Mouse (Mus musculus) brain, embryonic 18.5 days (tissue): ENCODE data around the gene Itgb4.
"Not testable (repeated sequence)": the region's sequence is repeated elsewhere in the genome, so short reads cannot be mapped to it uniquely, and the experiment has no call there.

Experiments used
- DNase-seq: peaks from one replicate; pipeline ENCODE4 v3.0.0-alpha.2; 2012; ENCODE audit warnings: low read depth, low spot score

Itgb4 gene

DNA sequence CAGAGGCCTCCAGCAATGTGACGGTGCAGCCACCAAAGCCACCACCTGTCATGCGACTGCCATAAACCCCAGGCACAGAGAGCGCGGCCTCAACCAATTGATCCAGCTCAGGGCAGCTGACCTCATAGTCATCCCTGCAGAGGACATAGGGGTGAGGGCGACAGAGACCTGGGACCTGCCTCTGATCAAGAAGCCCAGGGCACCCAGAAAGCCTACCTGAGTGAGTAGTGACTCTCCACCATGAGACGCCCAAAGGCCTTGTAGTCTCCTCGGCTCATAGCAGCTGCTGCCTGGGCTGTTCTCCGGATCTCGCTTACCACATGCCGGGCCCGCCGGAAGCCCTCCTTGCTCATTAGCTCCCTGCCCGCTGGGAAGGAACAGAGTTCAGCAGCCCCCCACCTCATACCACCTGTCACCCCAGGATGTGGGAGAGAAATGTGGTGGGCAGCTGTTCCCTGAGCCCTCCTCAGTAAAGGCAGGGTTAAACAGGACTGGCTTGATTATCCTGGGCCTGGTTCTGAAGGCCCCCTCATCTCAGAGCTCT, 34.4 kb downstream of the Itgb4 start:
- DNase-seq = no peak

DNA sequence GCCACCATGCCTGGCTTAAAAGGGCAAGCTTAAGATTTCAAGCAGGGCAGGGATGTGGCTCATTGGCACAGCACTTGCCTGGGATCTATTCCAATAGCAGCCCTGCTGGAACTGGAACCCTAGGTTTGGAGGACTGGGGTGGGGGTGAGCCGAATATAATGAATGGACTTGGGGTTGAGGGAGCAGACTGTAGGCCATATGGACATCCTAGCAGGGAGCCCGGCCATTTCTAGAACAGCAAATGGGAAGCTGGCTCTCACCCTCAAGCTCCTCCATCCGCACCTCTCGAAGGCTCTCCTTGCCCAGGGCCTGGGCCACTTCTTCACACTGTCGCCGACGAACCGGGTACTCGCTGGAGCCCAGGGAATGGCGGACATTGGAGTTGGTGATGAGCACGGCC, 35.2 kb downstream of the Itgb4 start:
- DNase-seq = no peak

DNA sequence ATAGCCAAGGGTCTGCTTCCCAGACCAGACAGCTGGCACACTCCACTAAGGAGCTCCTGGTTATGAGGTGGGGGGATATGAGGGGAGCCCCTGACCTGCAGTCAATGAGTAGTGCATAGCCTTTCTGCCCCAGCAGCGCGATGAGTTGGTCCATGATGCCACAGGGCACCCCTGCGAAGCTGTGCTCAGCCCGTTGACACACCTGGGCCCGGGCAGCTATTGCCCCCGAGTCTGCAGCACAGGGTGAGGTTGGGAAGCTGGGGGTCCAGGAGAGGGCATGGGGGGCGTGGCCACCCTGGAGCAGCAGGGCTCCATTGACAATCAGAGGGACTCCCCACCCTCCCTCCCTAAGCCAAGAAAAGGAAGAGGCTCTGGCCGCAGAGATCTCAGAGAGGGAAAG, 35.6 kb downstream of the Itgb4 start:
- DNase-seq = no peak

DNA sequence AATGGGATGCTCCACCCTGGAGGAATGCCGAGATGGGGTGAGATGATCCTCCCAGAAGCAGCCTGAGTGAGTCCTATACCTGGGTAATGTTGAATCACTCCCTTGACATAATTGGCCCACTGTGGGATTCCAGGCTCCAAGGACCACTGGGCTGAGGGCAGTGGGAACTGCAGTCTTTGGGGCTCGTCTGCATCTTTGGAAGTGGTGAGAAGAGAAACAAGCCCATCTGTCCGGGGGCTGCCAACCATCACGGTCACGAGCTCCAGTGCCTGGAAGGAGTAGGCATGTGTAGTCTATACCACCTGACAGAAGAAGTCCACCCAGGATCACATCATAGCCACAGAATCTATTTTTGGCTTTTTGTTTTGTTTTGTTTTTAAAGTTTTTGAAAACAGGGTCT, 36.4 kb downstream of the Itgb4 start:
- DNase-seq = no peak

DNA sequence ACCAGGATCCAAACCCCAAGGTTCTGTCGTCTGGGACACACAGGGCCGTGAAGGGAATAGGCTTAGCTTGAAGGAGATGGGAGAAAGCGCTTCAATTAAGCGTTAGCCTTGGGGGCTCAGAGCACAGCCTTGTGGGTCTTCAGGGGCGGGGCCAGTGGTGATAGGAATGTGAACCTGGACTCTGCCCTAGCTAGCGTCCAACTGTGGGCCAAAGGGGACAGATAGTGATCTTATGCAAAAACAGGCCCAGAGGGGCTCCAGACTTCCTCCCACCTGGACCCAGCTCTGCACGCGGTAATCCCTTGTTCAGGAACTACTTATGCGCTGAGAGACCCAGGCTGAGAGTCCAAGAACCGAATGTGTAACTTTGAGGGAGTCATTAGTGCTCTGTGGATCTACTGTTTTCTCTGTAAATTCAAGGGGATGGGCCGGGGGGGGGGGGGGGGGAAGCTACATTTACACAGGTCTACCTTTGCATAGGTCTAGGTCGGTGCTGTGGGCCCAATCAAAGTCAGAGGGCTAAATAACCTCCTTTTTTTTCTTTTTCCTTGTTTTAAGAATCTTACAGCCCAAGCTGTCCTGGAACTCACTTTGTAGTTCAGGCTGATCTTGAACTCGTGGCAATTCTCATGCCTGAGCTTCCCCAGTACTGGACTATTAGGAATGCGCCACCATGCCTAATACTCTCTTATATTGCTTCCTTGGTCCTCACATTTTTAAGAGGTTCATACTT, 37.2 kb downstream of the Itgb4 start:
- DNase-seq = no peak

DNA sequence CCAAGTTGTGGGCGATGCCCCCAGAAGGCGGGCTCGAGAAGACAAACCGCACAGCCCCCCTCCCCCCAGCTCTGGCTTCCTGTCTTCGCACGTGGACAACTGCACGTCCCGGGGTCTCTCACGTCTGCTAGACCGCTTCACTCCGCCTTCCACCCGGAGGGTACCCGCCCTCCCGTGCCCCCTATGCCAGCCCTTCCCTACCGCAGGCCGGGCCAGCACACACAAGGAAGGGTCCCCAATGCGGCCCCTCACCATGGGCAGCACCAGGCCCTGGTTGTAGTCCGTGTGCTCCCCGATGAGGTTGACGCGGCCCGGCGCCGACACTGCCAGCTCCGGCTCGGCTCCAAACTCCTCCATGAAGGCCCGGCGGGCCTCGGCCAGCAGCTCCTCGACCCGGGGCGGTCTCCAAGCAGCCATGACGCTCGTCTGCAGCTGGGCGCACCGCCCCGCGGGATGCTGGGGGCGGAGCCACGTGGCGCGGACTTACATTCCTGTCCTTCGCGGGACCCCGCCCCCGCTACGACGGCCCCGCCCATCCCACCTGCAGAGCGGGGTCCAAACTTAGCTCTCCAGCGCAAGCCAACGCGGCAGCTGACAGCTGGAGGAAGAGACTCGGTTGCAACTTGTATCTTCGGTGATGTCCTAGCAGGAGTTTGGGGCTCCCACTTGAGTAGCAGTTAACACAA, 37.9 kb downstream of the Itgb4 start, which contains the start of gene Galk1:
TSS of gene Galk1 (minus strand) at position 458 of the 686 bp plus-strand sequence.
- no peak for DNase-seq

DNA sequence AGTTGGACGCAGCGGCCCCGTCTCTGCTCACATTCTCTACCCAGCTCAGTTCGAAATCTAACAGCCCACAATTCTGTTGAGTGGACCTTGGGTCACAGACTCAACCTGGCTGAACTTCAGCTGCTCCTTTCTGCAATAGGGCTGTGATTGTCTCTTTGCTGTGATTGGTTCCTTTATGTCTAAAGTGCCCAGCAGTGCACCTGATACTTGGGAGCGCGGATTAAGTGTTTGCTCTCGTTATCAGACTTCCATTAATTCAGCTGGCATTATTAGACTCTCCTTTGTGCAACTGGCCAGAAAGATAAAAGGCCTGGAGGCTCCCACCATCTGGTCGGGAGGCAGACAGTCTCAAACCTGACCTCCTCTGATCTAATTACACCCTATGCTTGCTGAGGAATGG, 40.3 kb downstream of the Itgb4 start:
- DNase-seq = no peak

DNA sequence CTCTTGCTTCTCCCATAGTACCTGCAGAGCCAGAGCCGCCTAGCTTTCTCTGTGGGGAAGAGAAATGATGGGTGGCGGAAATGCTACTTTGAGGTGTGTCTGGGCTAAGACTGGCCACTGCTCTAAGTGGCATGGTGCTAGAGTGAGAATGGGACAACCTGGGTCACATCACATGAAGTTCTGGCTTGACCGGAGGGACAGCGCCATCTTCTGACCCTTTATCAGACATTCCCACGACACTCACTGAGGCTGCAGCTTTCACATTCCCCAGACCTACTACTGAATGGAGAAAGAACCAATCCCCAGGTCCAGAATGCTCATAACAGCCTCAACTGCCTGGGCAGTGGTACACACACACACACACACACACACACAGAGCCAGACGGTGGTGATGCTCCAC, 43.6 kb downstream of the Itgb4 start:
- no peak for DNase-seq

DNA sequence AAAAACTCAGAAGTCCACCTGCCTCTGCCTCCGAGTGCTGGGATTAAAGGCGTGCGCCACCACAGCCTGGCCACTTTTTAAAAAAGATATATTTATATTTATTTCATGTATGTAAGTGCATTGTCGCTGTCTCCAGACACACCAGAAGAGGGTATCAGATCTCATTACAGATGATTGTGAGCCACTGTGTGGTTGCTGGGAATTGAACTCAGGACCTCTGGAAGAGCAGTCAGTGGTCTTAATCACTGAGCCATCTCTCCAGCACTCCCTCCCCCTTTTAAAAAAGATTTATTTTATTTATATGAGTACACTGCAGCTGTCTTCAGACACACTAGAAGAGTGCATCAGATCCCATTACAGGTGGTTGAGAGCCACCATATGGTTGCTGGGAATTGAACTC, 44.4 kb downstream of the Itgb4 start:
- not testable (repeated sequence) for DNase-seq

DNA sequence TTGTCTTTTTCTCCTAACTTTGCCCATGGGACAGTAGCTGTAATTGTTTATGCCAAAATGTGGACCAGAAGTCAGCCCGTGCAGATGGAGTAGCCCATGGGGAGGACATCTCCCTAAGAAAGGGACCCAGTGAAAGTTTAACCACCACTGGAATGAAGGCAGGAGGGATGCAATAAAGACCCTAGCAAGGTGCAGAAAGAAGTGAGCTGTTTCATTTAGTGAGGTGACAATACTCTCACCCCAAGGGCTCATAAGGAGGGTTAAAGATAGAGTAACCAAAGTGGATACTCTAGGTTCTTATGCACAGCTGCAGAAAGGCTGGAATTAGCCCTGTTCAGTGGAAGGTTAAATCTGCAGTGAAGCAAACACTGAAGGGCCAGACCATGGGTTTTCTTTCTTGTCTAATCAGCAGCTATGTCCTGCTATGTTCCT, 44.9 kb downstream of the Itgb4 start:
- no peak for DNase-seq

DNA sequence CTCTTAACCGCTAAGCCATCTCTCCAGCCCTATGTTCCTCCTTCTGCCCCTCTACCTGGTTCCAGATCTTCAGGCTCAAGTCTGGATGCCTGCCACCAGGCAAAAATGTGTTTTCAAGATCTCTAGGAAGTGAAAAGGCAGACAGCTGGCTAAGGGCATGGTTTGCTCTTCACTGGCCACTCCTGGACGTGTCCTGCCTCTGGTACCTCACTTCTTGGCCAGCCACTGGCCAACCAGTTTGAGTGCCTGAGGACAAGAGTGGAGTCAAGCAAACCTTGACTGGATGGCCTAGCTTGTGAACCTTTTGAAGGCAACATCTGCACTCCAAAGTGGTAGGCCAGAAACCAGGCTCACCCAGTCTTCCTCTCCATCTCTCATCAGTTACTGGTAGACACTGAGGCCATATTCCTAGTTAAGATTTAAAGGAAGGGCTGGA, 45.5 kb downstream of the Itgb4 start:
- DNase-seq = no peak

DNA sequence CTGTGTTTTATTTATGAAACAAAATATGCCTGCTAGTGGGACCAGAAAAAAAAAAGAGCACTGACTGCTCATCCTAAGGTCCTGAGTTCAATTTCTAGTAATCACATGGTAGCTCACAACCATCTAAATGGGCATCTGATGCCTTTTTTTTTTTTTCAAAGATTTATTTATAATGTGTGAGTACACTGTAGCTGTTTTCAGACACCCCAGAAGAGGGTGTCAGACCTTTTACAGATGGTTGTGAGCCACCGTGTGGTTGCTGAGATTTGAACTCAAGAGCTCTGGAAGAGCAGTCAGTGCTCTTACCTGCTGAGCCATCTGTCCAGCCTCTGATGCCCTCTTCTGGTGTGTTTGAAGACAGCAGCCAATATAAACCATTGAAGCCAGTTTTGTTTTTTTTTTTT, 46.0 kb downstream of the Itgb4 start:
- no peak for DNase-seq

DNA sequence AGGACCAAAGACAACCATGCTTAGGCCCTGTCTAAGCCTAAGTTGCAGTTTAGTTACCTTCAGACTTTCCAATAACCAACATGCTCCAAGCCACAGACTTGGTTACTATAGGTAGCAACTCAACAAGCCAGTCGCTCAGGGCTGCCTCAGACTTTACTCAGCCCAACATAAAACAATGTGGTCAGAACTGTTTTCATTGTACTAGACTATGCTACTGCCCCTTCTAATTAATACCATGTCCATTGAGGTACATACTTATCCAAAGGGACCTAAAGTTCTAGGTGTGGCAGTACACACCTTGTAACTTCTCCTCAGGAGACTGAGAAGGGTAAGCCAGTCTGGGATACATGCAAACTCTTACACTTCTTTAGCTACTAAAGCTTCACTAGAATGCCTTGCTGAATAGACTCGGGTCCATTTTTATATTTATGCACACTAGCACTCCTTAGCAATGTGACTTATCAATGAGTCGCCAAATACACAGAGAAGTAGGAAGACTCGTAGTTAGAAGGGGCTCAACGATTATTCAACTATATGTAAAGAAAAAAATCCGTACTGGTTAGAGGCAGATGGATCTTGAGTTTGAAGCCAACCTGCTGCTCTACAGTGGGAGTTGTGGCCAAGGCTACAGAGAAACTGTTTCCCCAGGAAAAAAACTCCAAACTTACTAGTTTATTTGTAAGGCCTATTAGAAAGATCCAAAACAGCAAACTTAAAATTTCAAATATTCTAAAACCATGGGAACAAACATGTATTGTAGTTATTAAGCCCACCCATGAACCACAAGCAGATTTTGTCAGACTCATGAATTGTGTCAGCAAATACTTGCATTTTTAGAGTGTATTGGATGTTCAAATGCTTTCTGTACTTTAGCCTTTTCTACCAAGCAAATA, 47.1 kb downstream of the Itgb4 start:
- no peak for DNase-seq

DNA sequence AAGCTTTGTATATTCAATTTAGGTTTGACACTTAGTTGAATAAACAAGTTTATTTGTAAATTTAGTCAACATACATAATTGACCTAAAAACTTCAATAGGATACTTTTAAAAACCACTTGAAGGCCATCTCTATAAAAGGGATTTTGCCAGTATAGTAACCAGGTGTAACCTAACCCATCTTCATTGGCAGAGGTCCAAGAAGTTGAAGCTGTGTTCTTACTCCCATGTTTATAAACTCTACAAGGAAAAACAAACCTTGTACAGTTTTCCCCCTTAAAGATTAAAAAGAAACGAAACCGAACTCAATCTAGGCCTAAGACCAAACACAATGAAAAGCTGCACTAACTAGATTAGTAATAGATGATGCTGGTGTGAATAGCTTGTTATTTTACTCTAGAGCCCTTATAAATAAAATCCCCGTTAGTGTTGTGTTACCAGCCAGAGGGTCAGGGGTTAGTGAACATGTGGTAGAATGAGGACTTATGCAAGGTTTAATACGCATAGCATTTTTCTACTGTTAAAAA, 47.8 kb downstream of the Itgb4 start:
- DNase-seq = no peak

DNA sequence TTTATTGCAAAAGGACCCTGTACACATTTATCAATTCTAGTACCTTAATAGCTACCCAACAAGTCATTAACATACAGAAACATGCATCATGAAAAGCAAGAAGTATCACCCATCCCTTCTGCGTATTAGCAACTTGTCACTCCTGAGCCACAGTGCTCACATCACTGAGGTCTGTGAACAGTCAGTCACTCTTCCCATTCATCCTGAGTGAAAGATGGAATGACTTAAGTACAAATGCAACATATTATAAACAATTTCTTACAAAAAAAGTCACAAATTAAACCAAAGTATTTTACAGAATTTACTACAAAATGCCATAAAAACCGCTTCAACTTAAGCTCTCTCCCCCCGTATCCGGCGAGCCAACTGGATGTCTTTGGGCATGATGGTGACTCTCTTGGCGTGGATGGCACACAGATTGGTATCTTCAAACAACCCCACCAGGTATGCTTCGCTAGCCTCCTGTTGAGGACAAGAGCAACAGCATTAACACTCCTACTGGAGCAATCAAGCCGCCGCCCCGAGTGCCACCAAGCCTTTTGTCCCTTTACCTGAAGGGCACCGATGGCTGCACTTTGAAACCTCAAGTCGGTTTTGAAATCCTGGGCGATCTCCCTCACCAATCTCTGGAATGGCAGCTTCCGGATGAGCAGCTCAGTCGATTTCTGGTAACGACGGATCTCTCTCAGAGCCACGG, 48.7 kb downstream of the Itgb4 start:
- DNase-seq = not testable (repeated sequence)

DNA sequence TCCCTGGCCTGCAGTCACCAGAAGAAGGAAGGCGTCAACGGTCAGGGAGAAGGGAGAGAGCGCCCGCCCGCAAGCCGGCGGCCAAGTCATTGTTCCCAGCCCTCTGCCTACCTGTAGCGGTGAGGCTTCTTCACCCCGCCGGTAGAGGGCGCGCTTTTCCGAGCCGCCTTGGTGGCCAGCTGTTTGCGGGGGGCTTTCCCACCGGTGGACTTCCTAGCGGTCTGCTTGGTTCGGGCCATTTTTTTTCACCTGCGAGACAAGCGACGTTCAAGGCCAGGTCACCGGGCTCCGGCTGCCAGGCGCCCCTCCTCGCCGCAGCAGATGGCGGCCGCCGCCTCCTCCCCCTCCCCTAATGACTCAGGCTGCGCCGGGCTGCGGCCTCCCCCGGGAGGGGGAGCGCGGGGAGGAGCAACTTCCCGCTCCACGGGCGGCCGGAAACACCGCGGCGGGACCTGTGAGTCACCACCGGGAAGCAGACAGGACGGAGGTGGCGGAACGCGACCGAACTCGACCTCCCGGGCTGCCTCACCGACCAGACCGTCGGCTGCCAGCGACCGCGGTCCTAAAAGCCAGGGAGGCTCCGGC, 49.4 kb downstream of the Itgb4 start:
- no peak for DNase-seq

DNA sequence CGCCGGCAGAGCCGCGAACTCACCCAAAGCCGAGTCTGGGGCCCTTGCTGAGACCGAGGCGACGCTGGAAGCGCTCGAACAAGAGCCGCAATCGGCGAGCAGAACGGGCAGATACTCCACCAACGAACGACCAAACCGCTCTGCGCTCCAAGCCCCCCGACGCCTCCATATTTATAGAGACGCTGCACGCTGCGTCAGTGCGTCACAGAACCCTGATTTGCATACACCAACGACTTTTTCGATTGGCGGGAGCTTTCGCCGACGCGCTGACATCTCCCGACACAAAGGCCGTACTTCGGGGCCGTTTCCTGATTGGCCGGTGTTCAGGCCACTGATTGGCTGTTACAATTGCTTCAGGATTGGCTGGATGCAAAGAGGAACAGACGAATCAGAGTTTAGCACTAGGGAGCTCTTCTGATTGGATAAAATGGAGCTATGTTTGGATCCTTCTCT, 49.9 kb downstream of the Itgb4 start:
- peak; percentile 99 for DNase-seq

DNA sequence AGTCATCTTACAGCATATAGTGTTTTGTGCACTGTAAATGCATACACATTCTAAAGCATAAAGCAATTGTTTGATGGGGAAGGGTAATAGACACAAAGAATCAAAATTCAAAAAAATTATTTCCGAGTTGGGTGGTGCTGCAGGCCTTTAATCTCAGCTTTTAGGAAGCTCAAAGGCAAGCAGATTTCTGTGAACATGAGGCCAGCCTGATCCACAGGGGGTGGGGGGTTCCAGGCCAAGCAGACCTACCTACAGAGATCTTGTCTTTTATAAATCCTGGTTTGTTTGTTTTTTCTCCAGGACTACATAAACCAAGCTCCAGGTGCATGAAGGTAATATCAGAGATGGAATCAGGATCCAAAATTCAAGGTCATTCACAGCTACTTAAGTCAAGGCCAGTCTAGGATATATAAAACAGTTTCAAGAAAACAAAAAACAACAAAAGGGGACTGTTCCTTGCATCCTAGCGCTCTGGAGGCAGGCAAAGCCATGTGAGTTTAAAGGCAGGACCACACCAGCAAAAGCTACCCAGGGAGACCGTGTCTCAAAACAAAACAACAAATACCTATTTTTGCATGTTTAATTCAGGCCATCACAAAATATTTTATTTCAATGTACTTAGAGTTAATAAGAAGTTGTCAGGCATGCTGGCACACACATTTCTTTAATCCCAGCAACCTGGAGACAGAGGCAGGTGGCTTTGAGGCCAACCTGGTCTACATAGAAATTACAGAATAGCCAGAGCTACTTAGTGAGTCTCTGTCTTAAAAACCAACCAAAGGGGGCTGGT, 50.7 kb downstream of the Itgb4 start:
- no peak for DNase-seq

DNA sequence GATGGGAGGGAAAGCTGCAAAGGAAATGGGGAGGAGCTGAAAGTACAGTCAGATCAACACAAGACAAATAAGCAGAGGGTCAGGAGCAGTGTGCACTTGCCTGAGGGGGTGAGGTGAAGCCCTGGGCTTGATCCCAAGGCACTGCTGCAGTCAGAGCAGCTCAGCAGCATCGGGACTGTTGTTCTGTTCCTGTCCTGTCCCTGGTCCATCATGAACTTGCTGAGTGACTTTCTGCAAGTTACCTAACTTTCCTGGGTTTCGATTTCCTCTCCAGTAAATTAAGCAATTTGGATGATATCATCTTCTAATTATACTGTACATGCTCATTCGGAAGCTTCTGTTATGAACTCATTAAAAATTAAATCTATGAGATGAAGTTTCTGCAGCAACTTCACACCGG, 53.2 kb downstream of the Itgb4 start, which contains the start of gene H3f3b:
TSS of gene H3f3b (minus strand) at position 207 of the 400 bp plus-strand sequence.
- no peak for DNase-seq
